12 mouse cellular contexts compared by ENCODE assay signal in the genomic region with DNA sequence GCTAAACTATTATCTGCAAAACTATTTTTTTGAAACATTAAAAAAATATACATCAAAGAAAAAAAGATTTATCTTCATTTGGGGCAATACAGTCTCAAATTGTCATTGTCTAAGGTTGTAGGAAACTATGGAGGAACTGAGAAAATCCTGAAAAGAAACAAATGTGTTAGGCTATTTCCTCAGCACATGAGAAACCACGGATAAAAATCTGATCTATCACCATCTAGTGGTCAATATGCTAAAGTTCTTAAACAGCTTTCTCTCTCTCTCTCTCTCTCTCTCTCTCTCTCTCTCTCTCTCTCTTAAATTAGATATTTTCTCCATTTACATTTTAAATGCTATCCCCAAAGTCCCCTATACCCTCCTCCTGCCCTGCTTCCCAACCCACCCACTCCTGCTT.
DNase-seq lines count a peak whose midpoint lies in the region; ATAC-seq and TF ChIP-seq lines count a peak whose summit lies in the region.
"Had no signal": no experiment of that assay in that cellular context is flagged by ENCODE, and none has a peak within 500 bp of the region (broad histone marks: within the 10 kb centered on the region; RNA-seq: fewer than 3 reads in every experiment).

No protein-coding gene starts in this region.

- no peak overlapping the region for H3K27ac ChIP-seq in hindbrain, postnatal 0 days
- no peak overlapping the region for H3K27ac ChIP-seq in hindbrain, embryonic 13.5 days
- H3K27ac ChIP-seq in midbrain, embryonic 14.5 days (replicated peaks; ENCODE audit: low read depth, low read length): no peak overlapping the region
- no peak overlapping the region for H3K27ac ChIP-seq in midbrain, embryonic 15.5 days
- H3K27ac ChIP-seq: liver, embryonic 13.5 days; macrophage had no signal

- no peaks in the 10 kb centered on the region for H3K9me3 ChIP-seq in hindbrain, postnatal 0 days (ENCODE audit: low read length)
- no peaks in the 10 kb centered on the region for H3K9me3 ChIP-seq in hindbrain, embryonic 13.5 days
- no peaks in the 10 kb centered on the region for H3K9me3 ChIP-seq in midbrain, embryonic 14.5 days (ENCODE audit: control insufficient read depth, low read length)
- H3K9me3 ChIP-seq in midbrain, embryonic 15.5 days: no peaks in the 10 kb centered on the region
- H3K9me3 ChIP-seq: liver, embryonic 13.5 days had no signal

- in situ Hi-C loops in Patski (cut with MboI; ENCODE audit: low pct_unique_long_range_greater_than_20kb): loop anchor here (10.0 to 25.0 kb wide), 3 partner anchors 252 to 812 kb away; a partner anchor contains a TSS

- H3K4me1 ChIP-seq in hindbrain, postnatal 0 days (ENCODE audit: insufficient read depth, low read length): no peaks in the 10 kb centered on the region
- no peaks in the 10 kb centered on the region for H3K4me1 ChIP-seq in hindbrain, embryonic 13.5 days (replicated peaks)
- H3K4me1 ChIP-seq in midbrain, embryonic 14.5 days (ENCODE audit: control insufficient read depth, insufficient read depth, low read length): no peaks in the 10 kb centered on the region
- H3K4me1 ChIP-seq in midbrain, embryonic 15.5 days: no peaks in the 10 kb centered on the region
- H3K4me1 ChIP-seq: liver, embryonic 13.5 days had no signal

- WGBS in hindbrain, postnatal 0 days: 8% methylated on average over 1 of the region's 1 CpGs
- WGBS in hindbrain, embryonic 13.5 days: 15% methylated on average over 1 of the region's 1 CpGs
- 13% methylated on average over 1 of the region's 1 CpGs for WGBS in midbrain, embryonic 14.5 days
- WGBS in midbrain, embryonic 15.5 days: 21% methylated on average over 1 of the region's 1 CpGs

- DNase-seq in hindbrain, postnatal 0 days (ENCODE audit: low spot score): peak; percentile 47
- DNase-seq in midbrain, embryonic 14.5 days: peak; percentile 56
- no peak for DNase-seq in Patski (ENCODE audit: low read depth, low spot score)
- DNase-seq in adrenal gland, adult 18-20 months (ENCODE audit: low spot score in 2 of 2): no peak
- no peak for DNase-seq in spleen, postnatal 14 days (ENCODE audit: low spot score in 2 of 2)
- DNase-seq: cerebellum, adult 9-11 months; heart, postnatal 14 days; kidney, postnatal 14 days; liver, embryonic 13.5 days had no signal

- no peak for ATAC-seq in hindbrain, postnatal 0 days
- no peak for ATAC-seq in hindbrain, embryonic 13.5 days (ENCODE audit: low FRiP score)
- no peak for ATAC-seq in midbrain, embryonic 14.5 days (ENCODE audit: low FRiP score, low TSS enrichment)
- no peak for ATAC-seq in midbrain, embryonic 15.5 days (replicated peaks)
- no peak for ATAC-seq in Patski

- CTCF ChIA-PET in Patski (lab: Charles Lee): interaction anchor here (0.8 to 1.3 kb wide), 6 partner anchors 11 to 544 kb away, joined by 3 to 4 read pairs (median 3); no protein-coding TSS in a partner anchor

- no peak overlapping the region for H3K4me3 ChIP-seq in hindbrain, postnatal 0 days (ENCODE audit: low read length)
- no peak overlapping the region for H3K4me3 ChIP-seq in hindbrain, embryonic 13.5 days
- no peak overlapping the region for H3K4me3 ChIP-seq in midbrain, embryonic 14.5 days (replicated peaks; ENCODE audit: low read depth, low read length)
- H3K4me3 ChIP-seq in midbrain, embryonic 15.5 days: no peak overlapping the region
- H3K4me3 ChIP-seq: liver, embryonic 13.5 days had no signal

- POLR2A ChIA-PET in Patski (lab: Charles Lee): no interaction called here

- peak; percentile 57 for TF ChIP-seq CTCF in hindbrain, postnatal 0 days (IDR thresholded peaks at IDR 0.05; ENCODE audit: low read depth)
- peak; percentile 47 for TF ChIP-seq CTCF in Patski (IDR thresholded peaks at IDR 0.05)

- no peak overlapping the region for H3K4me2 ChIP-seq in hindbrain, postnatal 0 days (ENCODE audit: low read depth, low read length)
- no peak overlapping the region for H3K4me2 ChIP-seq in hindbrain, embryonic 13.5 days
- H3K4me2 ChIP-seq in midbrain, embryonic 14.5 days (ENCODE audit: low read length): no peak overlapping the region
- H3K4me2 ChIP-seq in midbrain, embryonic 15.5 days: no peak overlapping the region
- H3K4me2 ChIP-seq: liver, embryonic 13.5 days had no signal

- H3K9ac ChIP-seq in hindbrain, postnatal 0 days (replicated peaks; ENCODE audit: low read length): no peak overlapping the region
- H3K9ac ChIP-seq in hindbrain, embryonic 13.5 days: no peak overlapping the region
- H3K9ac ChIP-seq in midbrain, embryonic 14.5 days (replicated peaks; ENCODE audit: low read length): no peak overlapping the region
- H3K9ac ChIP-seq in midbrain, embryonic 15.5 days: no peak overlapping the region
- H3K9ac ChIP-seq: liver, embryonic 13.5 days had no signal

- no peaks in the 10 kb centered on the region for H3K27me3 ChIP-seq in hindbrain, postnatal 0 days (ENCODE audit: insufficient read depth, low read length)
- H3K27me3 ChIP-seq in hindbrain, embryonic 13.5 days: no peaks in the 10 kb centered on the region
- no peaks in the 10 kb centered on the region for H3K27me3 ChIP-seq in midbrain, embryonic 14.5 days (ENCODE audit: control insufficient read depth, insufficient read depth, low read length)
- no peaks in the 10 kb centered on the region for H3K27me3 ChIP-seq in midbrain, embryonic 15.5 days (replicated peaks)
- peaks cover 15% of the 10 kb centered on the region for H3K27me3 ChIP-seq in Patski
- H3K27me3 ChIP-seq: liver, embryonic 13.5 days had no signal

- H3K36me3 ChIP-seq in hindbrain, postnatal 0 days (ENCODE audit: insufficient read depth, low read length): no peaks in the 10 kb centered on the region
- H3K36me3 ChIP-seq in hindbrain, embryonic 13.5 days: no peaks in the 10 kb centered on the region
- no peaks in the 10 kb centered on the region for H3K36me3 ChIP-seq in midbrain, embryonic 14.5 days (ENCODE audit: control insufficient read depth, insufficient read depth, low read length)
- no peaks in the 10 kb centered on the region for H3K36me3 ChIP-seq in midbrain, embryonic 15.5 days (replicated peaks)
- H3K36me3 ChIP-seq: liver, embryonic 13.5 days had no signal

Comparison
In these comparisons a context has a peak if more than half of its experiments do, and no peak if none do; other contexts are left out.
1. DNase-seq: peak in hindbrain, postnatal 0 days (single experiment) and midbrain, embryonic 14.5 days (single experiment); none in Patski (single experiment), adrenal gland, adult 18-20 months (0 of 2) and spleen, postnatal 14 days (0 of 2).